Mouse (Mus musculus): ENCODE data around the gene Slc22a14.

Gene Slc22a14

GRCm38 (mm10) chr9:119355943-119356342 is 9.4 kb downstream of the Slc22a14 start:
- DNase-seq, result no peak

GRCm38 (mm10) chr9:119353926-119354325 is 11.4 kb downstream of the Slc22a14 start:
- no peak for DNase-seq

- peak; percentile 70 to 73 for DNase-seq
Measured at GRCm38 (mm10) chr9:119352060-119352459, 13.3 kb downstream of the Slc22a14 start.

- no peak for DNase-seq
Measured at GRCm38 (mm10) chr9:119350947-119351705, 14.2 kb downstream of the Slc22a14 start.

- DNase-seq, result no peak
Measured at GRCm38 (mm10) chr9:119350531-119350930, 14.8 kb downstream of the Slc22a14 start.

- no peak for DNase-seq
Measured at GRCm38 (mm10) chr9:119346376-119346775, 19.0 kb downstream of the Slc22a14 start.

- no peak for DNase-seq
Measured at GRCm38 (mm10) chr9:119342728-119343127, 22.6 kb downstream of the Slc22a14 start.

GRCm38 (mm10) chr9:119340909-119341816 is 24.2 kb downstream of the Slc22a14 start, which contains the start of gene Myd88:
Gene Myd88 (minus strand): TSS chr9:119341411.
- DNase-seq, result peak; percentile 91 to 95

GRCm38 (mm10) chr9:119340212-119340580 is 25.2 kb downstream of the Slc22a14 start:
- DNase-seq, result no peak

- DNase-seq, result peak; percentile 61 to 66
Measured at GRCm38 (mm10) chr9:119339558-119340211, 25.7 kb downstream of the Slc22a14 start, which contains the start of gene Acaa1a. Gene Acaa1a (plus strand): TSS chr9:119339676.

GRCm38 (mm10) chr9:119339106-119339505 is 26.2 kb downstream of the Slc22a14 start:
- DNase-seq, result no peak

GRCm38 (mm10) chr9:119338350-119338749 is 27.0 kb downstream of the Slc22a14 start:
- no peak for DNase-seq

GRCm38 (mm10) chr9:119337842-119338241 is 27.5 kb downstream of the Slc22a14 start:
- DNase-seq, result no peak

- no peak for DNase-seq
Measured at GRCm38 (mm10) chr9:119335571-119335970, 29.8 kb downstream of the Slc22a14 start.

- no peak for DNase-seq
Measured at GRCm38 (mm10) chr9:119334834-119335233, 30.5 kb downstream of the Slc22a14 start.

- DNase-seq, result peak; percentile 24 to 36
Measured at GRCm38 (mm10) chr9:119334324-119334723, 31.0 kb downstream of the Slc22a14 start.

GRCm38 (mm10) chr9:119330186-119330963 is 35.0 kb downstream of the Slc22a14 start:
- no peak for DNase-seq

GRCm38 (mm10) chr9:119328488-119328887 is 36.9 kb downstream of the Slc22a14 start:
- DNase-seq, result no peak

- no peak for DNase-seq
Measured at GRCm38 (mm10) chr9:119324130-119324529, 41.2 kb downstream of the Slc22a14 start.

GRCm38 (mm10) chr9:119323260-119323645 is 42.1 kb downstream of the Slc22a14 start:
- no peak for DNase-seq

- DNase-seq, result peak; percentile 97 to 99
Measured at GRCm38 (mm10) chr9:119322289-119323259, 42.8 kb downstream of the Slc22a14 start, which contains the start of gene Oxsr1. Gene Oxsr1 (minus strand): TSS chr9:119322427.
